Comparison of ENCODE assay signal across 8 mouse cellular contexts in the genomic region with DNA sequence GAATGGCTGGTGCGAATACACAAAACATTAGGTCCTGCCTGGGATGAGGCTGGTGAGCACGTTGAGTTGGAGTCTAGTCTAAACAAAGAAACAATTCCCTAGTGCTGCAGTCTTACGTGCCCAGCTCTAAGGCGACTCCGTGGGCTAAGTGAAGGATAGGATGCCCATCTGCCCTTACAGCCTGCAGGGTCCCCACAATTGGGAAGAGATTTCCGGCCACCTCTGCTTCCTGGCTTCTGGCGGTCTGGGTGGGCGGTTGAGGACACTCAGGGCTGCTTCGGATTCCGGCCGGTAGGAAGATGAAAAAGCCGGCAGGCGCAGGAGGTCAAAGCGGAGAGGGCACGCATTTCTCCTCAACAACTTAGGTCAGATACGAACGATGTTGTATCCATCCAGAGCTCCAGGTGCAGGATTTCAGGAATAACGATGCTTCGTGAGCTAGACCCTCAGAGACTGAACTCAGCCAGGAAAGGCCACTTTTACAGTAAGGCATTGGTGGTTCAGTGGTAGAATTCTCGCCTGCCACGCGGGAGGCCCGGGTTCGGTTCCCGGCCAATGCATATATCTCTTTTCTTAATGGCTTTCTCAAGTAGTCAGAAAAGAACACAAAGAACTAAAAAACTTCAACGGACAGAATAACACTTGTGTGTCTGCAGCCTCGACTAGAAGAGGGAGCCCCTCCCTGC. TPM values are rescaled to one million over a fixed set of nuclear protein-coding genes. Genes with fewer than 3 reads are reported as not detected.
DNase-seq lines count a peak whose midpoint lies in the region; ATAC-seq lines count a peak whose summit lies in the region.

No protein-coding gene starts in this region.

- ATAC-seq in heart, embryonic 14.5 days (ENCODE audit: insufficient number of reproducible peaks, insufficient read depth, low FRiP score, low read depth): peak; percentile 64
- peak; percentile 81 for ATAC-seq in liver, embryonic 12.5 days

- peak; percentile 83 for DNase-seq in CD4-positive, CD25-positive, alpha-beta regulatory T cell, adult 2 months (ENCODE audit: low read depth, low spot score)
- peak; percentile 48 for DNase-seq in c-Kit-negative CD71-positive TER-119-positive erythroid progenitor cells, embryonic 14.5 days (ENCODE audit: low read depth, low spot score)
- DNase-seq in fibroblast of lung, adult 2 months (ENCODE audit: low read depth): peak; percentile 65
- DNase-seq in kidney, postnatal 10 days: peak; percentile 91
- DNase-seq in naive thymus-derived CD4-positive, alpha-beta T cell, adult 2 months (ENCODE audit: low read depth): peak; percentile 86
- peak; percentile 89 for DNase-seq in splenic B cell, adult 2 months (ENCODE audit: low read depth, low spot score)

- no peaks in the 10 kb centered on the region for H3K9me3 ChIP-seq in heart, embryonic 14.5 days (ENCODE audit: control insufficient read depth, low read length)
- no peaks in the 10 kb centered on the region for H3K9me3 ChIP-seq in liver, embryonic 12.5 days (replicated peaks)

- H3K9ac ChIP-seq in heart, embryonic 14.5 days (ENCODE audit: low read length): peak overlapping the region; percentile 61
- H3K9ac ChIP-seq in liver, embryonic 12.5 days: peak overlapping the region; percentile 69

- H3K27ac ChIP-seq in heart, embryonic 14.5 days (replicated peaks in 1 of 2; ENCODE audit: control insufficient read depth in 1 of 2, insufficient read depth in 1 of 2, low read depth in 2 of 2, low read length in 2 of 2): no peak overlapping the region
- H3K27ac ChIP-seq in liver, embryonic 12.5 days: peak overlapping the region; percentile 2; the same call in 1 of the 2 replicates

- peak overlapping the region; percentile 77 for H3K4me2 ChIP-seq in heart, embryonic 14.5 days (ENCODE audit: low read length)
- peak overlapping the region; percentile 85 for H3K4me2 ChIP-seq in liver, embryonic 12.5 days

- no peaks in the 10 kb centered on the region; the same call in 1 of the 2 replicates for H3K36me3 ChIP-seq in heart, embryonic 14.5 days (ENCODE audit: control insufficient read depth, insufficient read depth, low read length)
- peaks cover 11% of the 10 kb centered on the region for H3K36me3 ChIP-seq in liver, embryonic 12.5 days
- H3K36me3 ChIP-seq in splenic B cell, adult 2 months (ENCODE audit: control insufficient read depth, insufficient read depth, low read length, poor library complexity, severe bottlenecking): no peaks in the 10 kb centered on the region

- WGBS in heart, embryonic 14.5 days: under 1% methylated on average over 27 of the region's 27 CpGs
- under 1% methylated on average over 27 of the region's 27 CpGs for WGBS in liver, embryonic 12.5 days (ENCODE audit: insufficient replicate concordance)

- peak overlapping the region; percentile 53 to 79 for H3K4me3 ChIP-seq in heart, embryonic 14.5 days (ENCODE audit: control insufficient read depth in 1 of 2, insufficient read depth in 1 of 2, low read depth in 1 of 2, low read length in 2 of 2)
- H3K4me3 ChIP-seq in liver, embryonic 12.5 days: peak overlapping the region; percentile 70

- H3K27me3 ChIP-seq in heart, embryonic 14.5 days (ENCODE audit: control insufficient read depth, insufficient read depth, low read length): no peaks in the 10 kb centered on the region
- H3K27me3 ChIP-seq in liver, embryonic 12.5 days (replicated peaks): peaks cover 14% of the 10 kb centered on the region
- no peaks in the 10 kb centered on the region for H3K27me3 ChIP-seq in splenic B cell, adult 2 months (ENCODE audit: control insufficient read depth, insufficient read depth, low read length, poor library complexity, severe bottlenecking)

- H3K4me1 ChIP-seq in heart, embryonic 14.5 days (ENCODE audit: control insufficient read depth in 2 of 2, insufficient read depth in 2 of 2, low read length in 2 of 2): peaks cover 11 to 25% of the 10 kb centered on the region in 2 experiments; a peak in 3 of 4 replicates
- H3K4me1 ChIP-seq in liver, embryonic 12.5 days: peaks cover 57% of the 10 kb centered on the region

RNA-seq across cellular contexts. Expression of a gene that starts 6.1 kb away (rescaled TPM):
- polyA plus RNA-seq in heart, embryonic 14.5 days (2014; fragmentation: Nextera tagmentation; extraction: Ambion mirVana): 10.7 and 14.5 TPM in 2 replicates
- 23.2 and 25.6 TPM in 2 replicates for polyA plus RNA-seq in liver, embryonic 12.5 days (2016; fragmentation: Nextera tagmentation; extraction: Ambion mirVana)

RNA-seq across cellular contexts. Expression of a gene that starts 29.3 kb away (rescaled TPM):
- polyA plus RNA-seq in heart, embryonic 14.5 days (2014; fragmentation: Nextera tagmentation; extraction: Ambion mirVana): 31.7 and 35.4 TPM in 2 replicates
- polyA plus RNA-seq in liver, embryonic 12.5 days (2016; fragmentation: Nextera tagmentation; extraction: Ambion mirVana): 82.8 and 84.2 TPM in 2 replicates

RNA-seq across cellular contexts. Expression of a gene that starts 30.0 kb away (rescaled TPM):
- not detected in 2 replicates for polyA plus RNA-seq in heart, embryonic 14.5 days (2014; fragmentation: Nextera tagmentation; extraction: Ambion mirVana)
- not detected in 2 replicates for polyA plus RNA-seq in liver, embryonic 12.5 days (2016; fragmentation: Nextera tagmentation; extraction: Ambion mirVana)

RNA-seq across cellular contexts. Expression of a gene that starts 30.7 kb away (rescaled TPM):
- 3.6 and 4.1 TPM in 2 replicates for polyA plus RNA-seq in heart, embryonic 14.5 days (2014; fragmentation: Nextera tagmentation; extraction: Ambion mirVana)
- polyA plus RNA-seq in liver, embryonic 12.5 days (2016; fragmentation: Nextera tagmentation; extraction: Ambion mirVana): 4.5 and 4.9 TPM in 2 replicates

RNA-seq across cellular contexts. Expression of a gene that starts 32.2 kb away (rescaled TPM):
- 9.3 and 9.8 TPM in 2 replicates for polyA plus RNA-seq in heart, embryonic 14.5 days (2014; fragmentation: Nextera tagmentation; extraction: Ambion mirVana)
- polyA plus RNA-seq in liver, embryonic 12.5 days (2016; fragmentation: Nextera tagmentation; extraction: Ambion mirVana): 5.1 and 5.5 TPM in 2 replicates
